Mouse (Mus musculus): Measurements from ENCODE around the gene Tex14.

The Tex14 gene

DNA sequence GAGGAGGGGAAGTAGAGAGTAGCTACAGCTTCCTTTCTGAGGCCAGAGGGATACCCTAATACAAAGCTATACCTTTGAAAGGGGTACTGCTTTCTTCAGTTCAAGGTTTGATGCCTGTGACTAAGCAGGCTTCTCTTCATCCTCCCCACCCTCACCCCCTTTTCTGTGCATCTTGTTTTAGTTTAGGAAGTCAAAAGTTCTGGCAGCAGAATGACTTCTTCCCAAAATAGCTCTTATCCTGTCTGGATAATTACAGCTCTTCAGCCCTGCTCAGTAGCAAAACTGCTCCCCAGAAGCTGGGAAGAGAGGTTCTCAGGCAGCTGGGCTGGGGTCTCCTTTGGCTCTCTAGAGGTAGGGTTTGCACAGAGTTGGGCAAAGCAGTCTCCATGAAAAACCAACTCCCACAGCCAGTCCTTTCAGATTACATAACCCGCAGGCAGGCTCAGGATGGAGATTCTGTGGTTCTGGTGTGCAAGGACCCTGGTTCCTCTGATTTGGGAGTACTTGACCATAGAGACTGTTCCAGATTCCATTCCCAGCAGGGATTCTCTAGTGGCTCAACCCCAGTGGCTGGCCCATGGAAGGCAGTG, 166.6 kb downstream of the Tex14 start:
- no peak for DNase-seq (ENCODE audit: low spot score)

DNA sequence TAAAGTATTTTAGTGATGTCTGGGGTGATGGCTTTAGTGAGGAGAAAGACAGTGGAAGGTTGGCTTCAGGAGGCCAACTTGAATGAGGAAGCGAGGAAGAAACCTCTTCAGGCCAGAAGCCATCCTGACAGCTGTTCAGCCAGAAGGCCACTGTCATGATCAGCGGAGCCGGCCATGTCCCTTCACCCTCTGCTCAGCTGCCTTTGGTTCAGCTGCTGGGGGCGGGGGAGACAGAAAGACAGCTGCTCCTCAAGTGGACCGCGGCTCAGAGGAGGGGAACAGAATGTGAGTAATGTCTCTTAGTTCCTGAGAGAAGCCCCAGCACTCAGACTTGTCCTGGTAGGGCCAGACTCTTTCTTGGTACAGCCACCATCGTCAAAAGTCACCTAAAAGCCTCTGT, 168.9 kb downstream of the Tex14 start:
- DNase-seq (ENCODE audit: low spot score): no peak

DNA sequence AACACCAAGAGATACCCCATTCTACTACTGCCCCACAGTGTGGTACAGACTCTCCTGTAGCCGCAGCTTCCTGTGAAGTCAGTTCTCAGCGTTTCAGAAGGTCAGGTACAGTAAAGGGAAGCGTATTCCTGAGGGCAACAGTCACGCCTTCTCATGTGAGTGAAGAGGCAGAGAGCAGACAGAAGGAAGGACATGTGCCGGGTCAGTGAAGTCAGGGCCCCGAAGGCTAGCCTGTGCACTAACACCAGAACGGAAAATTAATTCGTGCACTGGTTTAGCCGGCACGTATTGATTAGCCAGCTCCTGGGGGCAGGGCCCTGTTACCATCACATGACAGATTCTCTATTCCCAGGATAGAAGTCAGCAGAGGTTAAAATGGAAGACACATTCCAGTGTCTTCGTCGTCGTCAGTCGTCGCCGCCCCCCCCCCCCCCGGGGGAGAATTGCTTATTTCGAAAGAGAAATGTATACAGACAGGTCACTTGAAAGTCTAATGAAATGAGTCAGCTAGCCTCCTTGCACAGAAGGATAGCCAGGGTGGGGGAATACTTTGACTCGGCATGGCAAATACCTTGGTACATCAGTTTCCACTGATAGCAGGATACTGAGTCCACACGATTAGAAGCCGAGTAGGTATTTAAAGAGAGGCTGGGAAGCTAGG, 169.8 kb downstream of the Tex14 start:
- DNase-seq (ENCODE audit: low spot score): no peak

- no peak for DNase-seq (ENCODE audit: low spot score)
Measured at GRCm38 (mm10) chr11:87577601-87578248, 172.9 kb downstream of the Tex14 start.

GRCm38 (mm10) chr11:87578249-87578962, 173.5 kb downstream of the Tex14 start:
- peak; percentile 70 for DNase-seq (ENCODE audit: low spot score)

GRCm38 (mm10) chr11:87578963-87579601, 174.2 kb downstream of the Tex14 start:
- no peak for DNase-seq (ENCODE audit: low spot score)

DNA sequence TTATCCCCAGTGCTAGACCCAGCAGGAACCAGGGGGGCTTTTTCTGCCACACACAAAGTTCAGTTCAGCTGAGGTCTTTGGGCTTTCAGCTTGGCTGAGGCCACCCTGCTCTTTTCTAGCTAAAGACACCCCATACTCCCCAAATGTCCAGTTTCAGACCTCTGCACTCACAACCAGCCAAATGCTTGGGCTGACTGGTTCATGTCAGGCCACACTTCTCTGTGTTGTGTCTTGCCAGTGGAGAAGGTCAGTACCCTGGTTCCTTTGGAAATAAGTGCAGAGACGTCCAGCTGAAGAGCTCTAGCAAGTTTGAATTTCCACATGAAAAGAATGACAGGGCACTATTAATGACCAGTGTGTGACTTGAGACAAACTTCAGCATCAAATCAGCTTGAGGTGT, 174.8 kb downstream of the Tex14 start:
- DNase-seq (ENCODE audit: low spot score): no peak

- no peak for DNase-seq (ENCODE audit: low spot score)
Measured at GRCm38 (mm10) chr11:87580543-87581085, 175.7 kb downstream of the Tex14 start.

- no peak for DNase-seq (ENCODE audit: low spot score)
Measured at GRCm38 (mm10) chr11:87581161-87581865, 176.4 kb downstream of the Tex14 start.

- peak; percentile 82 for DNase-seq (ENCODE audit: low spot score)
Measured at GRCm38 (mm10) chr11:87581933-87582710, 177.3 kb downstream of the Tex14 start.

DNA sequence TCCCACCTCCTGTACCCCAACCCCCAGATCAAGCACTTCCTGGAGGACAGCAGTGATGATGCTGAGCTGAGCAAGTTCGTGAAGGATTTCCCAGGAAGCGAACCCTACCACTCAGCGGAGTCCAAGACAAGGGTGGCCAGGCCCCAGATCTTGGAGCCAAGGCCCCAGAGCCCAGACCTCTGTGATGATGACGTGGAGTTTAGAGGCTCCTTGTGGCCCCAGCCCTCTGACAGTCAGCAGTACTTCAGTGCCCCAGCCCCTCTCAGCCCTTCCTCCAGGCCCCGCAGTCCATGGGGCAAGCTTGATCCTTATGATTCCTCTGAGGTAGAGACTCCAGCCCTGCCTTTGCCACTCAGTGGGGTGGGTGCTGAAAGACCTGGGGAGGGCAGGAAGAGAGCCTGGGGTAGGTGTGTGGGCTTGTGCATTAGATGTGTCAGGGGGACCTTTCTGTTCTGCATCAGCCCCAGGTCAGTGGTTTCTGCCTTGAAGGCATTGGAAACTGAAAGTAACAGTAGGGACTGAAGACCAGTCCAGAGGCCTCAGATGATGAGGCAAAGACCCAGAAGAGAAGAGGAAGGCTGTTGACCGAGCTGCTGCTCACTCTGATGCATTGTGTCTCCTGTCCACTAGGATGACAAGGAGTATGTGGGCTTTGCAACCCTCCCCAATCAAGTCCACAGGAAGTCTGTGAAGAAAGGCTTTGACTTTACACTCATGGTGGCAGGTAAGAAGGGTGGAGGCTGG, 178.6 kb downstream of the Tex14 start:
- DNase-seq (ENCODE audit: low spot score): no peak

DNA sequence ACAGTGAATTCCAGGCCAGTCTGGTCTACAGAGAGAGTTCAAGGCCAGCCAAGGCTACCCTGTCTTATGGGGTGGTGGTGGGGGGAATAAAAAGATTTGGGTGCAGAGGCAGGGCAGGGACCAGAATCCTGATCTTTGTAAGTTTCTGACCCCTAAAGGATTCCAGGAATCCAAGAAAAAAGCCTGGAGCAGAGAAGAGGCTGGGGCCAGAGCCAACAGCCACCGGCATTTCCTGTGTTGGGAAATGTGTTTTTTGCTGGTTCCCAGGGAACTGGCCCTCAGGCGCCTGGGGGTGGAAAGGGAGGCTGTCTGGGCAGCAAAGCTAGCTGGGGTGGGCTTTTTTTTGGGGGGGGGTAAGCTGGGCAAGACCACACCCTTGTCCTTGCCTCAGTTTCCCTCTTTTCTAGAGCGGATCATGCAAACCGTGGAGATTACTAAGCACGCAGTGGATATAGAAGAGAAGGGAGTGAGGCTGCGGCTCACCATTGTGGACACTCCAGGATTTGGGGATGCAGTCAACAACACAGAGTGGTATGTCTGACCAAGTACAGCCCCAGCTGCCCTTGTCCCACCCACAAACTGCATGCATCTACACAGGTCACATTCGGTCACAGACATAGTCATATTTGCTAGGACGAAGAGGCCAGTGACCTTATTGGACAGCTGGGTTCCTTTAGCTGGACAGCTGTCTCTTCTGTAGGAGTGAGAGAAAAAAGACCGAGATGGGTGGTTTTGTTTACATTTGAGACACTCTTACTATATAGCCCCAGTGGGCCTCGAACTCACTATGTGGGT, 180.0 kb downstream of the Tex14 start:
- no peak for DNase-seq (ENCODE audit: low spot score)

GRCm38 (mm10) chr11:87587211-87587874, 182.5 kb downstream of the Tex14 start:
- no peak for DNase-seq (ENCODE audit: low spot score)

DNA sequence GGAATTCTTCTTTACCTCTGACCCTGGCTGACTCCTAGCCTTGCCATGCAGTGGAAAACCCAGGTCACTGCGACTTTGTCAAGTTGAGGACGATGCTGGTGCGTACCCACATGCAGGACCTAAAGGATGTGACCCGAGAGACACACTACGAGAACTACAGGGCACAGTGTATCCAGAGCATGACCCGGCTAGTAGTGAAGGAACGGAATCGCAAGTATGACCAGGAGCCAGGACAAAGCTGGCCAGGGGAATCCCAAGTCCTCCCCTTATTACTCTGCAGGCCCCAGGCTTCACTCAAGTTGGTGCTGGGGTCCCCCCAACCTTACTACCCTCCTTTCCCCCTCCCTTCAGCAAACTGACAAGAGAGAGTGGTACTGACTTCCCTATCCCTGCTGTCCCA, 184.7 kb downstream of the Tex14 start:
- no peak for DNase-seq (ENCODE audit: low spot score)

DNA sequence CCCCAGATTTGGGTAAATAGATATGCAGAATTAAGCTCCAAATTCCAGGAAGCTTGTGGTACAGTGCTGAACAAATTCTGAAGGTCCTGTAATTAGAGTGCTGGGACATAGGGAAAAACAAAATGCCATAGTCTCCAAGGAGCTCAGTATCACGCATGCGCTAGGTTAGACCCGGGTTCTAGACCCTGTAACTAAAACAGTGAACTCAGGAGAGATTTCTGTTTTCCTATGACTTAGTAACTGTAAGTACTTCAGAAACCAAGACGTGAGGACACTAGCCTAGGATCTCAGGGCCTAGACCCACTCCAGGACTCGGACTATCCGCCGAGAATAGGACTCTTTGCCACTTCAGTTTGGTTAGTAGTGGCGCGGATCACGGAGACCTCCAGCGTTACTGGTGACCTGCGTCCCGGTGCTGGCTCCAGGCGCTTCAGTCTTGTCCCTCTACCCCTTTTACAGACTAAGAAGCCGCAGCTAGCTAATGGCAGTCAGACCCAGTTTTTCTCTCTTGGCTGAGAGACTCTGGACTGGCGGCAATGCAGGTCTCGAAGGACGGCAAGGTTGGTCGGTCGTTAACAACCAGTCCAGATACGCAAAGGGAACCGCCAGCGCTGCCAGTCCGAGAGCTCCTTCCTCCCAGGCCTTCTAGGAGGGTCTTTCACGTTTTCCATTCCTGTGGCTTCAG, 186.1 kb downstream of the Tex14 start:
- DNase-seq (ENCODE audit: low spot score): no peak

DNA sequence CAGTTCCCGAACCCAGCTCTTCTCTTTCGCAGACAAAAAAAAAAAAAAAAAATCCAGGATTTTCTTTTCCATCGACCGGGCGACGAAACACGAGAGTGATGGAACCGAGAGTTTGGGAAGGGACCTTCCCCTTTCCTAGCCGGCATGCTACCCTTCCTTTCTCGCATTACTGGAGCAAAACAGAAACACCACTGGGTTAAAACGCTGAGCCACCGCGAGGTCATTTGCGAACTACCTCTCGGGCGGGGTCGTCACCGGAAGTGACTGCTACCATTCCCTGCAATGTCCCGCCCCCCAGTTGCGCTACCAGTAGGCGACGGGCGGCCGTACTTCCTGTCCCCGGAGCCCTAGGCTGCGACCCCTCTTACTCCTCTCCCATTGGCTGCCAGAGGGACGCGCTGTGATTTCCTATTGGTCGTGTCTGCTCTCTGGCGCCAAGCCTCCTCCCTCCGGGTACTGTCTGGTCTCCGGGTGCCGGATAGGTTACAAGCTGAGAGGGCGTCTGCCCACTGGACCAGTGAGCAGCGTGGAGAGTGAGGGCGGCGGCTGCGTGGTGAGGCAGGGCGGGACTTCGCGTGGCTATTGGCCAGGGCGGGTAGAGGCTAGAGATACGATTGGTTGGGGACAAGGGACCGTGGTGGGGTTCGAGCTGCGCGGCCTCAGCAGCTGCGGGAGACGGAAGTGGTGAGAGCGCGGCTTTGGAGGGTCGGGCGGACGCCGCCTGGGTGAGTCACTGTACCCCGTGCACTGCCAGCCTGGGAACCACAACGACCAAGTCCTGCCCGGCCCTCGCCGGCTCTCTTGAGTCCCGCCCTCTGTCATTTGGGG, 186.9 kb downstream of the Tex14 start, which contains the start of gene Mtmr4:
Gene Mtmr4 (plus strand): TSS at position 637 of the 828 bp plus-strand sequence.
- DNase-seq (ENCODE audit: low spot score): peak; percentile 100

DNA sequence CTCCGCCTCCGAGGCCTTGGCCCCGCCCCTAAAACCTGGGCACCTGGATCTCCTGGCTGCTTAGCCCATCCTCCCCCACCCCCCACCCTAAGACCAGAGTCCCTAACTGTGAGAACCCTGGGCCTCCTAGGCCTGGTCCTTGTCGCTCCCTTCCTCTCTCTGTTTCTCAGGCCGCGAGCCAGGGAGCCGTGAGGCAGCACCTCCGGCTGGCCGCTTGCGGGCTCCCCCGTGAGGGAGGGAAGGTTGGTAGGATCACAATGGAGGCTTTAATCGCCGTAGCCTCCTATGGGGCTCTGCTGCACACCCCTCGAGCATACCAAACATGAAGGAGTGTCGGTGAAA, 187.5 kb downstream of the Tex14 start:
- no peak for DNase-seq (ENCODE audit: low spot score)
